Mouse (Mus musculus) mature B cell (primary cell): ENCODE measurements around the gene Efcab9.

Source experiments
- in situ Hi-C: fragments of 300-500 bp; cut with MboI; formaldehyde crosslinking; loops from 2 replicates; pipeline ENCODE4 v1.14.3; 2019

Efcab9 gene

GRCm38 (mm10) chr11:32556333-32556990 lies 24.6 kb upstream of the Efcab9 start:
- in situ Hi-C loops, result no loop called here

- in situ Hi-C loops, result no loop called here
These were observed 23.3 kb upstream of the Efcab9 start for GRCm38 (mm10) chr11:32555103-32555689.

GRCm38 (mm10) chr11:32554141-32555091 lies 22.5 kb upstream of the Efcab9 start:
- in situ Hi-C loops, result no loop called here

- in situ Hi-C loops, result no loop called here
These were observed 21.6 kb upstream of the Efcab9 start for GRCm38 (mm10) chr11:32553311-32554140.

- in situ Hi-C loops, result no loop called here
These were observed 20.7 kb upstream of the Efcab9 start for GRCm38 (mm10) chr11:32552401-32553090.

GRCm38 (mm10) chr11:32551579-32552297 lies 19.9 kb upstream of the Efcab9 start:
- in situ Hi-C loops, result no loop called here

GRCm38 (mm10) chr11:32551056-32551455 lies 19.2 kb upstream of the Efcab9 start:
- in situ Hi-C loops, result no loop called here

- in situ Hi-C loops, result no loop called here
These were observed 18.2 kb upstream of the Efcab9 start for GRCm38 (mm10) chr11:32550102-32550501.

GRCm38 (mm10) chr11:32549236-32549635 lies 17.4 kb upstream of the Efcab9 start:
- in situ Hi-C loops, result no loop called here

GRCm38 (mm10) chr11:32548240-32548639 lies 16.4 kb upstream of the Efcab9 start:
- in situ Hi-C loops, result no loop called here

GRCm38 (mm10) chr11:32547391-32547947 lies 15.6 kb upstream of the Efcab9 start:
- in situ Hi-C loops, result no loop called here

GRCm38 (mm10) chr11:32546483-32546882 lies 14.6 kb upstream of the Efcab9 start:
- in situ Hi-C loops, result no loop called here

- in situ Hi-C loops, result no loop called here
These were observed 13.7 kb upstream of the Efcab9 start for GRCm38 (mm10) chr11:32545605-32546004.

- in situ Hi-C loops, result no loop called here
These were observed 12.6 kb upstream of the Efcab9 start for GRCm38 (mm10) chr11:32544497-32544896.

GRCm38 (mm10) chr11:32544041-32544440 lies 12.2 kb upstream of the Efcab9 start:
- in situ Hi-C loops, result no loop called here

- in situ Hi-C loops, result no loop called here
These were observed 11.0 kb upstream of the Efcab9 start for GRCm38 (mm10) chr11:32542687-32543411.

GRCm38 (mm10) chr11:32542181-32542580 lies 10.3 kb upstream of the Efcab9 start:
- in situ Hi-C loops, result no loop called here

- in situ Hi-C loops, result no loop called here
These were observed 8.6 kb upstream of the Efcab9 start for GRCm38 (mm10) chr11:32540463-32540862.

GRCm38 (mm10) chr11:32539717-32540116 lies 7.8 kb upstream of the Efcab9 start:
- in situ Hi-C loops, result loop anchor here (10.0 kb wide), 1 partner anchor 55 kb away; no protein-coding TSS in a partner anchor
